Mouse (Mus musculus) spleen, postnatal 36 days (tissue): Measurements from ENCODE around the gene Cadps.
"Not testable (repeated sequence)": the region's sequence is repeated elsewhere in the genome, so short reads cannot be mapped to it uniquely, and the experiment has no call there.

Experiments used
- DNase-seq, 2 experiments: peaks; one replicate each; pipeline ENCODE4 v3.0.0; 2022; ENCODE audit warnings: low spot score in 2 of 2, mixed read lengths in 1 of 2

Gene Cadps

DNA sequence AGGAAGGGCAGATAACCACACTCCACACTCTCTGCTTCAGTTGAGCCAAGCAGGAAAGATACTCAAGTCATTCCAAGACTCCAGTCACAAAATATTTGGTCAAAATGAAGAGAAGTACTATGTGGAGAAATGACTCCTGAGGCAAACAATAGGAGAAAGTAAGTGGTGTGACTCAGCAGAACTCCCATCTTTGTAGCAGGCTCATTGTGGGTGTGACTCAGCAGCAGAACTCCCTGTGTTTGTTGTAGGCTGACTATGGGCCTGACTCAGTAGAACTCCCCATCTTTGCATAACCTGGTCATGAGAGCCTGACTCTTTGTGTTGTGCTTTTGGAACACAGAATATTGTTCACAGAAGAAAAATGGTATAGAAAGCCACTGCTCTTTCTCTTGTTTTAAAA, 231.1 kb downstream of the Cadps start:
- DNase-seq = no peak

DNA sequence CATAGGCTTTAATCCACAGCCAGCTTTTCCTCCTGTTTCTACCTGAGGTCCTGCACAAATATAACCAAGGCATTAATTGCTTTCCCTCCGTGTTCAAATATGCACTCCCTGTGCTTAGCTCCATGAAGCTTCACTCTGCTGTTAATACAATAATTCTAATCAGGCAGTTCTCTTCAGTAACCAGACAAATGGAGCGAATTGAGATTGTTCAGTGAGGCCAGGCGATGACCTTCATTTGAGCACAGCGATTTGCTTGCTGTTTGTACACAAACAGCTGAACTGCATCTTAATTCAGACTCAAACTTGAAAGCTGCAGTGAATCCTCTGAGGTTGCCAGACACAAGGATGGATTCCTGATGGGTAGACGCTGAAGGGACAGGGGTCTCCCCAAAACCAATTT, 239.3 kb downstream of the Cadps start:
- no peak for DNase-seq

GRCm38 (mm10) chr14:12581657-12582056, 241.2 kb downstream of the Cadps start:
- DNase-seq = no peak

DNA sequence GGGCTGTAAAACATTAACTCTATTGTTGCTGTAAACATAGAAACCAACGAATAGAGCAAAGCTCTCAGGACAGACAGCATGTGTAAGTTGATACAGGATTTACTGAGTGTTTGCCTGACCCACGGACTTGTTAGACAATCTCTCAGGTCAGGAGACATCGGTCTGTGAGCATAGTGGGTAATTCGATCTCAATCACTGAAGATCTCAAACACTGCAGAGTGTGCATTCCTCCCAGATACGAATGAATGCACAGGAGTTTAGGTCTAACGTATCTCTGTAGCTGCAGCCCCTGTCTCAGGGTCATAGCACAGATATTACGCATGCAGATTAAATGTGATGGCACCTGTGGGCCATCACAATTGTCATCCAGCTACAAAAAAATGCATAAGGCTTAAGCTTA, 242.1 kb downstream of the Cadps start:
- no peak for DNase-seq

- DNase-seq = no peak
Observed at GRCm38 (mm10) chr14:12578156-12578555, 244.7 kb downstream of the Cadps start.

GRCm38 (mm10) chr14:12577475-12578140, 245.3 kb downstream of the Cadps start:
- no peak for DNase-seq

DNA sequence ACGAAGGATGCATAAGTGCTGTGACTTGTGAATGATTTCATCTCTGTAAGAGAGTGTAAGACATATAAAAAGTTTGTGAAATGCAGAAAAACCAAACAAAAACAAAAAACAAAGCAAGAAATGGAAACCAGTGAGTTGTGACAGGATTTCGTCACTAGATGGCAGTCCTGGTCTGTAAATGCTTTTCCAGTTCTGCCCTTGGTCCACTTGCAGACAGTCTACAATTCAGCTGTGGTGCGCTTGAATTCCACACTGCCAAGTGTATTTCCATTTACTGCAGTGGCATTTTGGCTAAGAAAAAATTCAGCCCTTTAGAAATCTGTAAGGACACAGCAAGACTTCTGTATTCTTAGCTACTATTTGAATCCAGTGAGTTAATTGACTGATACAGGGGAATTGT, 247.8 kb downstream of the Cadps start:
- no peak for DNase-seq

DNA sequence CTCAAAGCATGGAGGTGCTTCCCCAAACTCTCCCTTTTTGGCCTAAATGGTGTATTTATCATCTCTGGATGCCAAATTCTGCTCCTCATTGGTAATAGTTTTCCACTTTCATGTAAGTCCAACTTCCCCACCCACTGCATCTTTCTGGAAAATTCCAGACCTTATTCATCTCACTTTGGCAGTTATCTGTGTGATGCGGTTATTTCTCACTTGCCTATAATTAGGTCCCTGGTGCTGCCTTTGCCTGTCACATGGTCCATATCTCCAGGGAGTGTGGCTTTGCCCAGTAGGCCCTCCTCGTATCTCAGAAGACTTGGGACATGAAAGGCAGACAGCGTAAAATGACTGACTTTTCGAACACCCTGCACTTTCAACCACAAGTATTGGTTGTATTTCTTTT, 248.5 kb downstream of the Cadps start:
- no peak for DNase-seq

- DNase-seq = not testable (repeated sequence)
Observed at GRCm38 (mm10) chr14:12561730-12562129, 261.1 kb downstream of the Cadps start.

- DNase-seq = no peak
Observed at GRCm38 (mm10) chr14:12560233-12560577, 262.7 kb downstream of the Cadps start.

- no peak for DNase-seq
Observed at GRCm38 (mm10) chr14:12559574-12560232, 263.2 kb downstream of the Cadps start.

DNA sequence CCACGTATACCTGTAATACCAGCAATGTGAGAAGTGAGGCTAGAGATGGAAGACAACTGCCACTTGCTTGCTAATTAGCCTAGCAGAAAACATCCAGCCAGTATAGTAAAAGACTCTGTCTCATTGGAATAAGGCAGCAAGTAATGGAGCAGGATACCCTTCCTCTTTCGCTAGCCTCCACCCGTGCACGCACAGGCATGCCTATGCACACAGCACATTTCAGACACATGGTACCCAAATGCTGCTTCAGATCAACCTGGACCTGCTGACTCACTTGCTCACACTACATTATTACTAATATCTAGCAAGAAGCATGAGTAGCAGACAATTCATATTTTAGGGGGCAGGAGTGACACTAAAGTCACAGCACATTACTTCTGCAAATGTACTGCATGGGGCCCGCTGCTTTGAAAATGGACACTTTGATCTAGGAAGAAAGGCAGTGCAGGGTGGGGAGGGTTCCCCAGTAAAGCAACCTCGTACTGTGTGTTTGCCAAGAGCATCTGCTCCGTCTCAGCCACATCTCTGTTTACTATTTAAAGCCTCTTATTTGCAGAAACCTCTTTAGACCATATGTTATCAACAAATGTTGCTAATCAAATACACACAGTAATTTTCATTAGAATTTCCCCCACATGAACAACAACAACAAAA, 263.8 kb downstream of the Cadps start:
- no peak for DNase-seq

- no peak for DNase-seq
Observed at GRCm38 (mm10) chr14:12554486-12554885, 268.4 kb downstream of the Cadps start.

DNA sequence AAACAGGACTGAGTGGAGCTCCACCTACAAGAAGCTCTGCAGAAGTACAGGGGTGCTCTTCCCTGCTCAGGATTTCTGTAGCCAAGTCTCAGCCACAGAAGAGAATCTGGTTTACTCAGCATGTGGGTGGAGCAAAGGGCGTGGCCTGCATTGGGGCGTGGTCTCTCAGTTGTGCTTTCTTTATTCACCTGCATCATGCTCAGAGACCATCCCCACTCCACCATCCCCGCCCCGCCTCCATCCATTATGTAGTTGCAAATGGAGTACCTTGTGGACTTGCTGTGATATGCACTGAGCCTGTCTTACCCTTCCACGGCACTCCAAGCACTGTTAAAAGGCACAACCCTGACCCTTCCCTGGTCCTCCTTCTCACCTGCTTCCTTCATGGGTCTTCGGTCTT, 271.5 kb downstream of the Cadps start:
- no peak for DNase-seq

DNA sequence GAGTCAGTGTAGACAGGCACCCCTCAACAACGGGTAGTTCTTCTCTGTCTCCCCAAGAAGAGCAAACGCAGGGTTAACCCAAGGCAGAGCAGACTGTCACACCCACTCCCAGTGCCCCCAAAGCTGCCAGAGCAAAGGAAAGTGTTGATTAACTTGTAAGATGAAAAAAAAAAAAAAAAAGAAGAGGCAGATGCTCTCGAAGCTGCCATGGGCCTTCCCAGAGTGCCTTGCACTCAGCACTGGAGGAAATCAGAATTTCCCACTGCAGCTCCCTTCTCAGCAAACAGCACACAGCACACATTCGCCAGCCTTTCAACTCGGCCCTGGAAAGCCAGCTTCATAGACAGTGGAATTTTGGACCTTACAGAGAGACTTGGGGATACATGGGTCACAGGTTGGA, 271.9 kb downstream of the Cadps start:
- no peak for DNase-seq

DNA sequence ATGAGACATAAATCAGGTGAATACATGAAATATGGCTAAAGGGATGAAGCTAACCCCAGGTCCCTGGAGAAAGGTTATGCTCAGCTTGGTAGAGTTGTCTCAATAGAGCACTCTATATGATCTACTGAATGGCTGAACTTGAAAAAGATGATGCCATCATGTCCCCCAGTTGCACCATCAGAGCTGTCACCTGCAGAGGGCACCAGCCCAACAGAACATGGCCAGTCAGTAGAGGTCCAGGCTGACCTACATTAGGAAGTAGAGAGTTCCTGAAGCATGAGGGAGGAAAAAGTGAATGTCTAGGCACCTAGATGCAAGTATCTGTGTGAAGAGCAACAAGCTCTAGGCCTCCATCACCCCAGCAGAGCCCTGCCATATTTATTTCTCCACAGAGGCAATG, 273.6 kb downstream of the Cadps start:
- no peak for DNase-seq

- DNase-seq = no peak
Observed at GRCm38 (mm10) chr14:12547496-12547895, 275.4 kb downstream of the Cadps start.

DNA sequence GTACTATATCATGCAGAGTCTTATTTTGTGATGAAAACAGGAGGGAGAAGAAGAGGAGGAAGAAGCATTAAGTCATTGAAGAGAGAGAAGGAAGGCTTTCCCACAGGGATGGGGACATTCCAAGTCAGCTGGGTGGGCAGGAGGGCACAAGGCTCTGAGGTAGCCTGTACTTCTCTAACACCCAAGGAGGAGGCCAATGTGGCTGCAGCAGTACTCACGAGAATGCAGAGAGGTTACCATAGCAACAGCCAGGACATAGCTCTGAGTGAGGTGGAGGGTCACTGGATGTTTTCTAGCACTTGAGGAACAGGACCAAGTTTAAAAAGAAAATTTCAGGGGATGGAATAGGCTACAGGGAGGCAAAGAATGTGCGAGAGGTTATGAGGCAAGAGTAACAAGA, 281.1 kb downstream of the Cadps start:
- no peak for DNase-seq

DNA sequence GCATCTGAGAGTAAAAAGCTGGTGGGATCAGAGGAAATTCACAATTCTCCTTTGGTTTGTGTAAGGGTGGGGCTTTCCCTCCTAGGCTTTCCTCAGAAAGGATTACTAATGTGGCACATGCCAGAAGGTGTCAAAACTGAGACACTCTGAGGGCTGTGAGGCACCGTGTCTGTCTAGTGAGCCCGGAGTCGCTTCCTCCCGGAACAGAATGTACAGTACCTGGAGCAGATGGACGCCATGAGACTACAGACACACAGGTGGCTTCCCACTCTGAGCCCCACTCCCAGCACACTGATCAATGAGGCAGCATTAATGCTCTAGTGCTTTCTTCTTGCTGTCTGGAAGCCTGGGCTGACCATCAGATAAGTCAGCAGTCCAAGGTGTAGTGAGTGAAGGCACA, 283.8 kb downstream of the Cadps start:
- DNase-seq = no peak

GRCm38 (mm10) chr14:12531101-12531500, 291.8 kb downstream of the Cadps start:
- no peak for DNase-seq

- DNase-seq = no peak
Observed at GRCm38 (mm10) chr14:12530554-12530953, 292.3 kb downstream of the Cadps start.

DNA sequence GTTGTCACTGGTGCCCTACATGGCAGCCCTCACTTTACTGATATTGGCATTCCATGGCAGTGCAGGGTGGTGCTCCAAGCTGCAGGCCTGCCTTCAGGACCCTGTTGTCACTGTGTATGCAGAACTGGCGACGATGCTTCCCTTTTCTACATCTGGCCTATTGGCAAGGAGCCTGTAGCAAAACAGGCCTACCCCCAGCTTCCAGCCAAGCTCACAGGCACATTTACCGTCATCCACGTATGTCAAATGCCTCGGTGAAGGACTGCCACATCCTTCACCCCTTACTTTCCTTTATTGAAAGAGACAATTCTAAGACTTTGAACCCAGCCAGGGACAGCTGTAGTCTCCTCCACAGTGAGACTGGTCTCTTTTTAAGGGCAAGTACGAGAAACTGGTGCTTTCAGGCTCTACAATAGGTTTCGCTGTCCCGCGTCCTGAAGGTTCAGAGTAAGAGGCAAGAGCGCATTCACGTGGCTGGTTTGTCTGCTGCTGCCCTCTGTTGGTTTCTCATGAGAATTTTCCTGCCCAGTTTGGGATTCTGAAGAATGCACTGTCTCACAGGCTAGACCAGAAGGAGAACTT, 292.8 kb downstream of the Cadps start:
- no peak for DNase-seq

- DNase-seq = no peak
Observed at GRCm38 (mm10) chr14:12527296-12527695, 295.6 kb downstream of the Cadps start.
